ENCODE assay signal across 12 mouse cellular contexts in the genomic region with DNA sequence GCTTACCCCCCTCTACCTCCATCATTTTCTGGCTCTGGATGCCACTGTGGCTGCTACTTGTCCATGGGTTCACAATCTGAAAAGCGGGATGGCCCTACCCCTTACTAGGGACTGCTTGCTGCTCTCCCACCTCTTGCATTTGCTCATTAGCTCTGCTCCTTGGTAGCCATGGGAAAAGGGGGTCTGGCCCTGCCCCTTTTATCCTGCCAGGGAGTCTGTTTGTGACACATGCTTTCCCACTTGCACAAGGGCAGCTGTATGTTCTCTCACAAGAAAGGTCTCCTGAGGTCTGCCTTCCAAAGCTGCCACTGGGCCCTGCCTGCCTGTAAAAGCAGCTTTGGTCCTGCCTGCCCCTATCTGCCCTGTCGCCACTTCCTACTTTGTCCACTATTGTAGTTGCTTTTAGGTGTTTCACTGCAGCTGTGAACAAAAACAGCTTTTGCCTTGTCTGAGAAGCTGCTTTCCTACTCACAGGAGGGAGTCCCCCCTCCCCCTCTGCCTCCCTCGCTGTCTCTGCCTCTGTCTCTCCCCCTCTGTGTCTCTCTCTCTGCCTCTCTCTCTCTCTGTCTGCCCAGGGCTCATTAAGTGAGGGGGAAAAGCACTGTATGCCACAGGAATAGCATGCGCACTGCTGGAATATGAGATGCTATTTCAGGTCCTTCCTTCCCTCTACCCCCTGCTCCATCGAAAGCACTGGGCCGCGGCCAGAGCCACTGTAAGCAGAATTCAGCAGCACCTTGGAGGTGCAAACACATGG. TPM values are rescaled to one million over a fixed set of nuclear protein-coding genes. Genes with fewer than 3 reads are reported as not detected.
DNase-seq lines count a peak whose midpoint lies in the region; ATAC-seq lines count a peak whose summit lies in the region.
"Had no signal": no experiment of that assay in that cellular context is flagged by ENCODE, and none has a peak within 500 bp of the region (broad histone marks: within the 10 kb centered on the region; RNA-seq: fewer than 3 reads in every experiment).

No protein-coding gene starts in this region.

- peak overlapping the region; percentile 19 for H3K4me2 ChIP-seq in heart, embryonic 11.5 days
- H3K4me2 ChIP-seq in limb, embryonic 11.5 days (ENCODE audit: low read depth, severe bottlenecking): no peak overlapping the region

- no peaks in the 10 kb centered on the region for H3K4me1 ChIP-seq in heart, embryonic 11.5 days (ENCODE audit: control insufficient read depth, insufficient read depth, low read length)
- no peaks in the 10 kb centered on the region for H3K4me1 ChIP-seq in limb, embryonic 11.5 days (ENCODE audit: control insufficient read depth, insufficient read depth, low read length)

- H3K36me3 ChIP-seq in heart, embryonic 11.5 days (ENCODE audit: control insufficient read depth, insufficient read depth, low read length): no peaks in the 10 kb centered on the region
- no peaks in the 10 kb centered on the region for H3K36me3 ChIP-seq in limb, embryonic 11.5 days (ENCODE audit: control insufficient read depth, insufficient read depth, low read length)

- H3K27me3 ChIP-seq in heart, embryonic 11.5 days (ENCODE audit: control insufficient read depth, insufficient read depth, low read length): no peaks in the 10 kb centered on the region
- H3K27me3 ChIP-seq in limb, embryonic 11.5 days (ENCODE audit: control insufficient read depth, insufficient read depth, low read length): no peaks in the 10 kb centered on the region

- H3K9ac ChIP-seq in heart, embryonic 11.5 days (ENCODE audit: low read depth, low read length): no peak overlapping the region
- no peak overlapping the region; the same call in 1 of the 2 replicates for H3K9ac ChIP-seq in limb, embryonic 11.5 days (ENCODE audit: low read length)

- DNase-seq in heart, adult 18-20 months: no peak
- peak; percentile 4 for DNase-seq in forelimb bud, embryonic 11.5 days (ENCODE audit: low read depth, low spot score)
- DNase-seq in limb, embryonic 11.5 days (ENCODE audit: low spot score): peak; percentile 32
- peak; percentile 39 for DNase-seq in right cerebral cortex, adult 18-20 months
- DNase-seq in spleen, adult 18-20 months: no peak
- DNase-seq in thymus, postnatal 36 days: no peak
- DNase-seq in urinary bladder, postnatal 4 days (ENCODE audit: low spot score in 2 of 2): no peak
- DNase-seq: cerebellum, postnatal 25 days had no signal

- H3K4me3 ChIP-seq in heart, embryonic 11.5 days (ENCODE audit: low read depth, low read length): no peak overlapping the region
- H3K4me3 ChIP-seq in limb, embryonic 11.5 days (ENCODE audit: low read depth, low read length): no peak overlapping the region

- H3K9me3 ChIP-seq in heart, embryonic 11.5 days (replicated peaks; ENCODE audit: control insufficient read depth, low read length): no peaks in the 10 kb centered on the region
- H3K9me3 ChIP-seq in limb, embryonic 11.5 days (ENCODE audit: control insufficient read depth, low read length): no peaks in the 10 kb centered on the region

- no peak; the same call in 1 of the 2 replicates for ATAC-seq in heart, embryonic 11.5 days (replicated peaks; ENCODE audit: insufficient number of reproducible peaks, low FRiP score, low TSS enrichment)
- ATAC-seq in limb, embryonic 11.5 days (ENCODE audit: insufficient number of reproducible peaks, low FRiP score, low TSS enrichment, low read depth): peak; percentile 51; the same call in 1 of the 2 replicates

- no peak overlapping the region for H3K27ac ChIP-seq in heart, embryonic 11.5 days (ENCODE audit: low read depth, low read length)
- H3K27ac ChIP-seq in limb, embryonic 11.5 days (replicated peaks; ENCODE audit: low read depth, low read length): no peak overlapping the region

- WGBS in heart, embryonic 11.5 days (ENCODE audit: insufficient replicate concordance): 32% methylated on average over 7 of the region's 7 CpGs
- WGBS in limb, embryonic 11.5 days: 44% methylated on average over 7 of the region's 7 CpGs

RNA-seq across cellular contexts. Expression of a gene that starts 5.6 kb away (rescaled TPM):
- not detected in 2 replicates for polyA plus RNA-seq in heart, embryonic 11.5 days (2014; fragmentation: Nextera tagmentation; extraction: Ambion mirVana)
- total RNA-seq in heart, adult 18-20 months (2021): not detected
- polyA plus RNA-seq in limb, embryonic 11.5 days (2014; fragmentation: Nextera tagmentation; extraction: Ambion mirVana): not detected in 2 replicates
- total RNA-seq: layer of hippocampus, postnatal 10 days had no signal
- polyA plus RNA-seq: gonadal fat pad, adult 2 months had no signal

RNA-seq across cellular contexts. Expression of a gene that starts 21.2 kb away (rescaled TPM):
- not detected in 2 replicates for polyA plus RNA-seq in heart, embryonic 11.5 days (2014; fragmentation: Nextera tagmentation; extraction: Ambion mirVana)
- not detected for total RNA-seq in heart, adult 18-20 months (2021)
- polyA plus RNA-seq in limb, embryonic 11.5 days (2014; fragmentation: Nextera tagmentation; extraction: Ambion mirVana): not detected in 2 replicates
- total RNA-seq: layer of hippocampus, postnatal 10 days had no signal
- polyA plus RNA-seq: gonadal fat pad, adult 2 months had no signal

RNA-seq across cellular contexts. Expression of a gene that starts 34.4 kb away (rescaled TPM):
- not detected in 2 replicates for polyA plus RNA-seq in heart, embryonic 11.5 days (2014; fragmentation: Nextera tagmentation; extraction: Ambion mirVana)
- total RNA-seq in heart, adult 18-20 months (2021): not detected
- polyA plus RNA-seq in limb, embryonic 11.5 days (2014; fragmentation: Nextera tagmentation; extraction: Ambion mirVana): not detected in 2 replicates
- total RNA-seq: layer of hippocampus, postnatal 10 days had no signal
- polyA plus RNA-seq: gonadal fat pad, adult 2 months; testis, adult 2 months had no signal

RNA-seq across cellular contexts. Expression of a gene that starts 52.3 kb away (rescaled TPM):
- polyA plus RNA-seq in heart, embryonic 11.5 days (2014; fragmentation: Nextera tagmentation; extraction: Ambion mirVana): not detected in 2 replicates
- total RNA-seq in heart, adult 18-20 months (2021): not detected
- polyA plus RNA-seq in limb, embryonic 11.5 days (2014; fragmentation: Nextera tagmentation; extraction: Ambion mirVana): not detected in 2 replicates
- total RNA-seq: layer of hippocampus, postnatal 10 days had no signal
- polyA plus RNA-seq: gonadal fat pad, adult 2 months; testis, adult 2 months had no signal

Comparison
In these comparisons a context has a peak if more than half of its experiments do, and no peak if none do; other contexts are left out.
1. DNase-seq: peak in forelimb bud, embryonic 11.5 days (single experiment), limb, embryonic 11.5 days (single experiment) and right cerebral cortex, adult 18-20 months (single experiment); none in heart, adult 18-20 months (0 of 2), spleen, adult 18-20 months (0 of 2), thymus, postnatal 36 days (0 of 2) and urinary bladder, postnatal 4 days (0 of 2).